Mouse (Mus musculus) limb, embryonic 14.5 days (tissue): Measurements from ENCODE around the gene Dnase2b. TPM values are rescaled to one million over a fixed set of nuclear protein-coding genes. Genes with fewer than 3 reads are reported as not detected.

Experiments used
- ATAC-seq: fragments of 200-750 bp; cut with Nextera tagmentation; 2 replicates; pipeline ENCODE4 v1.8.0; 2017; ENCODE audit warnings: low read depth, moderate number of reproducible peaks, moderate TSS enrichment; ENCODE audit not compliant: low FRiP score
- DNase-seq: peaks from one replicate; pipeline ENCODE4 v3.0.0-alpha.2; 2015; ENCODE audit warnings: low spot score
- H3K27ac ChIP-seq: fragments of 300-500 bp; sonication (generic); replicated peaks from 2 replicates; pipeline ENCODE4 v1.5.1; 2014; ENCODE audit warnings: low read depth, mild to moderate bottlenecking, low read length, moderate library complexity, mixed read lengths
- H3K27me3 ChIP-seq: fragments of 300-500 bp; sonication (generic); 2 replicates; pipeline ENCODE4 v1.6.1; 2014; ENCODE audit warnings: low read length, mixed read lengths; ENCODE audit not compliant: control insufficient read depth, insufficient read depth
- H3K36me3 ChIP-seq: fragments of 300-500 bp; sonication (generic); 2 replicates; pipeline ENCODE4 v1.6.1; 2014; ENCODE audit warnings: mild to moderate bottlenecking, low read length, moderate library complexity, mixed read lengths; ENCODE audit not compliant: control insufficient read depth, insufficient read depth
- H3K4me1 ChIP-seq: fragments of 300-500 bp; sonication (generic); 2 replicates; pipeline ENCODE4 v1.6.1; 2014; ENCODE audit warnings: antibody characterized with exemption, low read length, mixed read lengths; ENCODE audit not compliant: control insufficient read depth, insufficient read depth
- H3K4me2 ChIP-seq: fragments of 300-500 bp; sonication (generic); replicated peaks from 2 replicates; pipeline ENCODE4 v1.6.1; 2014; ENCODE audit warnings: low read depth, mild to moderate bottlenecking, low read length, moderate library complexity; ENCODE audit not compliant: severe bottlenecking
- H3K4me3 ChIP-seq: fragments of 300-500 bp; sonication (generic); replicated peaks from 2 replicates; pipeline ENCODE4 v1.5.1; 2014; ENCODE audit warnings: low read length
- H3K9ac ChIP-seq: fragments of 300-500 bp; sonication (generic); 2 replicates; pipeline ENCODE4 v1.6.1; 2014; ENCODE audit warnings: mild to moderate bottlenecking, low read depth, low read length, moderate library complexity; ENCODE audit not compliant: severe bottlenecking
- H3K9me3 ChIP-seq: fragments of 300-500 bp; sonication (generic); 2 replicates; pipeline ENCODE4 v1.6.1; 2016; ENCODE audit warnings: low read length; ENCODE audit not compliant: control insufficient read depth
- POLR2A ChIP-seq: fragments of 200-500 bp; IDR thresholded peaks from 2 replicates; pipeline ENCODE4 v1.8.0; 2012; ENCODE audit warnings: inconsistent platforms, mild to moderate bottlenecking, moderate library complexity, borderline replicate concordance; ENCODE audit not compliant: insufficient read depth, insufficient read length; ENCODE audit errors: extremely low read depth
- WGBS: fragments of 180-500 bp; shearing (Covaris S2); extraction: QIAGEN DNeasy Blood & Tissue Kit; methylation state at CpG from one replicate; pipeline ENCODE4 v1.1.7; 2014; 5-methylcytosine and 5-hydroxymethylcytosine counted together
- polyA plus RNA-seq, 2 experiments: library from polyadenylated mRNA; depleted of rRNA in 1 of 2; stranded (reverse) in 1 of 2; unstranded in 1 of 2; fragments of >200 nt; fragmentation: Nextera tagmentation in 1 of 2; extraction: Ambion mirVana in 1 of 2; gene quantifications; 2 replicates each; pipeline versions ENCODE4 v1.2.1 to v1.2.3; 2012 to 2014

Gene Dnase2b
- polyA plus RNA-seq, 2 experiments = 0.05 TPM; not detected in 1

DNA sequence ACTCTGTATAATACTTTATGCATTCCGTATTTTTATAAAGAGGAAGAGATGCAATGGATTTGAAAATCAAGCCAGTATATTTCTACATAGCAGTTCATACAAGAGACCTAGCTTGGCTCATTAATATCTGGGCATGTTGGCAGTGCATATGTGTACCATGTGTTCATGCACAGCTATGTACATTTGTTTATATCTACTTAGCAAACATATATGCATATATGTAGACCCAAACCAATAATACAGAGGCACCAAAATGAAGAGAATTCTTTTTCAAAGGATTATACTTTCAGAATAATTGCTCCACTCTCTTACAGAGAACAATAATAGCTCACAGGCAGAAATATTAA is 50.4 kb downstream of the Dnase2b start:
- no peak overlapping the region for H3K4me2 ChIP-seq
- H3K9ac ChIP-seq = no peak overlapping the region
- WGBS = 91% methylated on average over 1 of the region's 1 CpGs
- TF ChIP-seq POLR2A = no peak
- DNase-seq (no peak), ATAC-seq (no peak)
- H3K4me3 ChIP-seq = no peak overlapping the region
- H3K4me1 ChIP-seq = no peaks in the 10 kb centered on the region
- no peak overlapping the region for H3K27ac ChIP-seq
- H3K9me3 ChIP-seq = no peaks in the 10 kb centered on the region
- H3K27me3 ChIP-seq = no peaks in the 10 kb centered on the region
- H3K36me3 ChIP-seq = no peaks in the 10 kb centered on the region

DNA sequence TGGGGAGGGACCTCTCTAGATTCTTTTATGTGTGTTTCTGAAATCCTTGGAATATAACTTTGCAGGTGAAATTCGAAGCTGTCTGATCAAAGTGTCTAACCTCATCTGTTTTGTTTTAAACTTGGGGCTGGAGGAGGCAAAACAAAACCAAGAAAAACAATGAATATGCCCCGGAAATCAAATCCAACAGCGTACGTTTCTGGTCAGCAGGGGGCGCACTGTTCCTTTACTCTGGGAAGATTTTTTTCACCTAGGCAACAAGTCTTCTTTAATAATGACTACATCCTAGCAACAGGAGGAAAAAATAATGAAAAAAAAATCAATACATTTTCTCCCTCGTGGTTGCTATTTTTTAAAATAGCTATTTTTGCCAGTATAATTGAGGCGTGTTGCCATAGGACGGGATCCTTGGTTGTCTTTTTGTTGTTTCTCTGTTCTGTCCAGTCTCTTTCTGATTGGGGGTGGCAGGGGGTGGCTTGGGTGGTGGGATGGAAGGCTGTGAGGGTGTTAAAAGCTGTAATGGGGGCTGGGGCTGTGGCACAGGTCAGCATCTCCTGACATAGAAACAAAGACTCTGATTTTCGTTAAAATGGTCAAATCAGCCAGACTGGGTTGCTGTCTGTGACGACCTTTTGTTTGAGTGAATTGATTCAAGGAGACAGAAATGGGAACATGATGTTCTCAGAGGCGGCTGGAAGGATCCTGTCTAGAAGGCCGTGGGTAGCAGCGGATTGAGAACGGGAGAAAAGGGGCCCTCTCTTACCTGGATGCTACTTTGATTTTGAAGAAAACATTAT is 50.9 kb downstream of the Dnase2b start:
- no peak overlapping the region for H3K4me3 ChIP-seq
- 44% methylated on average over 14 of the region's 14 CpGs for WGBS
- DNase-seq (peak; percentile 81), ATAC-seq (peak; percentile 55; the same call in 1 of the 2 replicates)
- no peaks in the 10 kb centered on the region for H3K9me3 ChIP-seq
- no peaks in the 10 kb centered on the region for H3K4me1 ChIP-seq
- no peak overlapping the region for H3K9ac ChIP-seq
- no peaks in the 10 kb centered on the region for H3K36me3 ChIP-seq
- no peak for TF ChIP-seq POLR2A
- no peaks in the 10 kb centered on the region for H3K27me3 ChIP-seq
- 0 out of 2 replicates have a peak overlapping the region, but pooled peaks have one; percentile 19 for H3K4me2 ChIP-seq
- no peak overlapping the region for H3K27ac ChIP-seq

DNA sequence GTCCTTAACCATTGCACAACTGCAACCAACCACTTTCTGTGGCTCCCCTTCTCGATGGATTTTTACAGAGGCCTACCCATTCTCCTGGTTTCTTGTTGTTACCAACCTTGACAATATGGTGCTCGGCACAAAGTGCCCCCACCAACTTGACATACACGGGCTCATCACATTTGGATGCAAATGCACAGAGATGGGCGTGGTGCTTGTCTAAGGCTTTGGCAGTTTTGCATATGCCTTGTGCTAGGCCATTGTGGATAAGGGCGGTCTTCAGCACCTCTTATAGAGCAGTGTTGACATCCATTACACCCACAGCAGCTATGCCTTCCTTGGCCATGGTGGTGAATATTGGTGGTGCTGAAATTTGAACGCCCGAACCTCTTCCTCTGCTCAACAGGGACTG is 52.5 kb downstream of the Dnase2b start:
- H3K27ac ChIP-seq = no peak overlapping the region
- ATAC-seq = no peak
- no peaks in the 10 kb centered on the region for H3K9me3 ChIP-seq
- WGBS = 91% methylated on average over 7 of the region's 7 CpGs
- no peak overlapping the region for H3K4me3 ChIP-seq
- no peak overlapping the region for H3K4me2 ChIP-seq
- no peaks in the 10 kb centered on the region for H3K36me3 ChIP-seq
- no peaks in the 10 kb centered on the region for H3K4me1 ChIP-seq
- no peaks in the 10 kb centered on the region for H3K27me3 ChIP-seq
- DNase-seq = no peak
- no peak overlapping the region for H3K9ac ChIP-seq
- TF ChIP-seq POLR2A = no peak

DNA sequence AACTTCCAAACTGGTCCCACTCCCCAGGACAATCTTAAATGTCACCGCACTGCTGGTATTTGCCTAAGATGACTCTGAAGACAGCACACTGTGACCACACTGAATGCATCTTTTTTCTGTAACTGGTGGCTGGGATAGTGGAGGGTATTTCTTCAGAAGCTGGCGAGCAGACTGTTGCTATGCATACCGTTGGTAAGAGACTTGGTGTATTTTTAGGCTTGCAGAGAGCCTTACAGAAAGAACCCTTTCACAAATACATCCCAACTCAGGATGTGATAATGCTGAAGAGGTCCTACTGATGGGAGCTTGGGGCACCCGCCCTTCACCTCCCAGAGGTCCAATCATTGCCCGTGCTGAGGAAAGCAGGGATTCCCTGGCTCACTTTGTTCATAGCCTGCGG is 57.9 kb downstream of the Dnase2b start:
- ATAC-seq = no peak
- Histone ChIP-seq H3K9me3 (no peaks in the 10 kb centered on the region), H3K4me3 (no peak overlapping the region), H3K27me3 (no peaks in the 10 kb centered on the region), H3K4me1 (no peaks in the 10 kb centered on the region), H3K4me2 (no peak overlapping the region), H3K9ac (no peak overlapping the region), H3K27ac (no peak overlapping the region), H3K36me3 (no peaks in the 10 kb centered on the region)
- no peak for DNase-seq
- TF ChIP-seq POLR2A = no peak
- WGBS = 71% methylated on average over 6 of the region's 6 CpGs

DNA sequence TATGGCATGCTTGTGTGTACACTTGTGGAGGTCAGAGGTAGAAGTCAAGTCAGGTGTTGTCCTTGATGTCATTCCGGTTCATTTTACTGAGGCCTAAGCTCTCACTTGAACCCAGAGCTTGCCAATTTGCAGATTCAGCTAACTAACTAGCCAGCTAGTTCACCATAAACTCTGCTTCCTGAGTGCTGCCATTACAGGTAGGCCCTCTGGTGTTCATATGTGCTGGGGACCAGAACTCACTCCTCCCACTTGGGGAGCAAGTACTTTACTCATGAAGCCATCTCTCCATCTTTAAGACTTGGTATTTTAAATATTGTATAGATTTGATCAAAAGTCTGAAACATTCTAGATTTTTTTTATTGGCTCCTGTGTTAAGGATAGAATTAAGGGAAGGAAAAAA is 58.8 kb downstream of the Dnase2b start:
- no peak for TF ChIP-seq POLR2A

More for the DNA sequence above, 58.8 kb downstream of the Dnase2b start:
- Histone ChIP-seq H3K27me3 (no peaks in the 10 kb centered on the region), H3K27ac (no peak overlapping the region), H3K9ac (no peak overlapping the region), H3K4me2 (no peak overlapping the region), H3K4me3 (no peak overlapping the region), H3K36me3 (no peaks in the 10 kb centered on the region), H3K4me1 (no peaks in the 10 kb centered on the region), H3K9me3 (no peaks in the 10 kb centered on the region)
- ATAC-seq = no peak
- no peak for DNase-seq
- 74% methylated on average over 1 of the region's 1 CpGs for WGBS
